Mouse (Mus musculus): ENCODE measurements around the gene Bahcc1.

Bahcc1 gene

GRCm38 (mm10) chr11:120206669-120207090 lies 26.1 kb upstream of the Bahcc1 start:
- no peak for DNase-seq (ENCODE audit: low read depth, low spot score)

GRCm38 (mm10) chr11:120208848-120209247 lies 23.9 kb upstream of the Bahcc1 start:
- DNase-seq (ENCODE audit: low read depth, low spot score), result peak; percentile 55

- DNase-seq (ENCODE audit: low read depth, low spot score), result no peak
Measured at GRCm38 (mm10) chr11:120209462-120209861, 23.3 kb upstream of the Bahcc1 start.

- no peak for DNase-seq (ENCODE audit: low read depth, low spot score)
Measured at GRCm38 (mm10) chr11:120215726-120216241, 17.0 kb upstream of the Bahcc1 start.

GRCm38 (mm10) chr11:120216540-120217324 lies 16.0 kb upstream of the Bahcc1 start:
- DNase-seq (ENCODE audit: low read depth, low spot score), result no peak

- no peak for DNase-seq (ENCODE audit: low read depth, low spot score)
Measured at GRCm38 (mm10) chr11:120218176-120218856, 14.4 kb upstream of the Bahcc1 start.

- DNase-seq (ENCODE audit: low read depth, low spot score), result no peak
Measured at GRCm38 (mm10) chr11:120218946-120219345, 13.8 kb upstream of the Bahcc1 start.

- DNase-seq (ENCODE audit: low read depth, low spot score), result no peak
Measured at GRCm38 (mm10) chr11:120219916-120220522, 12.7 kb upstream of the Bahcc1 start.

- DNase-seq (ENCODE audit: low read depth, low spot score), result no peak
Measured at GRCm38 (mm10) chr11:120220963-120221827, 11.6 kb upstream of the Bahcc1 start.

- no peak for DNase-seq (ENCODE audit: low read depth, low spot score)
Measured at GRCm38 (mm10) chr11:120222425-120223104, 10.2 kb upstream of the Bahcc1 start.

- DNase-seq (ENCODE audit: low read depth, low spot score), result no peak
Measured at GRCm38 (mm10) chr11:120223586-120224487, 8.9 kb upstream of the Bahcc1 start.

- DNase-seq (ENCODE audit: low read depth, low spot score), result no peak
Measured at GRCm38 (mm10) chr11:120224488-120225255, 8.1 kb upstream of the Bahcc1 start.

GRCm38 (mm10) chr11:120225256-120226195 lies 7.2 kb upstream of the Bahcc1 start:
- DNase-seq (ENCODE audit: low read depth, low spot score), result no peak

GRCm38 (mm10) chr11:120226421-120227280 lies 6.1 kb upstream of the Bahcc1 start:
- no peak for DNase-seq (ENCODE audit: low read depth, low spot score)

GRCm38 (mm10) chr11:120227571-120228051 lies 5.1 kb upstream of the Bahcc1 start:
- DNase-seq (ENCODE audit: low read depth, low spot score), result no peak

- DNase-seq (ENCODE audit: low read depth, low spot score), result no peak
Measured at GRCm38 (mm10) chr11:120228116-120228890, 4.4 kb upstream of the Bahcc1 start.

All from ES-CJ7 (cell line).